Mouse (Mus musculus): ENCODE measurements around the gene Galnt18.

Gene Galnt18

GRCm38 (mm10) chr7:111616231-111616937 is 163.4 kb downstream of the Galnt18 start:
- DNase-seq, result peak; percentile 94

GRCm38 (mm10) chr7:111614471-111614870 is 165.3 kb downstream of the Galnt18 start:
- DNase-seq, result no peak

GRCm38 (mm10) chr7:111607476-111607875 is 172.3 kb downstream of the Galnt18 start:
- no peak for DNase-seq

- no peak for DNase-seq
These were observed 173.7 kb downstream of the Galnt18 start for GRCm38 (mm10) chr7:111606091-111606490.

GRCm38 (mm10) chr7:111605663-111606062 is 174.1 kb downstream of the Galnt18 start:
- no peak for DNase-seq

GRCm38 (mm10) chr7:111604578-111605208 is 175.1 kb downstream of the Galnt18 start:
- no peak for DNase-seq

- DNase-seq, result no peak
These were observed 176.6 kb downstream of the Galnt18 start for GRCm38 (mm10) chr7:111603186-111603585.

GRCm38 (mm10) chr7:111601339-111602067 is 178.3 kb downstream of the Galnt18 start:
- DNase-seq, result peak; percentile 95

GRCm38 (mm10) chr7:111600756-111601155 is 179.0 kb downstream of the Galnt18 start:
- no peak for DNase-seq

GRCm38 (mm10) chr7:111593680-111594079 is 186.1 kb downstream of the Galnt18 start:
- no peak for DNase-seq

GRCm38 (mm10) chr7:111589506-111590125 is 190.2 kb downstream of the Galnt18 start:
- DNase-seq, result no peak

- peak; percentile 99 for DNase-seq
These were observed 191.4 kb downstream of the Galnt18 start for GRCm38 (mm10) chr7:111588291-111588781.

- no peak for DNase-seq
These were observed 199.2 kb downstream of the Galnt18 start for GRCm38 (mm10) chr7:111580547-111580946.

GRCm38 (mm10) chr7:111575096-111575495 is 204.7 kb downstream of the Galnt18 start:
- DNase-seq, result no peak

GRCm38 (mm10) chr7:111572336-111572735 is 207.4 kb downstream of the Galnt18 start:
- DNase-seq, result no peak

GRCm38 (mm10) chr7:111566838-111567237 is 212.9 kb downstream of the Galnt18 start:
- DNase-seq, result no peak

GRCm38 (mm10) chr7:111563316-111564110 is 216.3 kb downstream of the Galnt18 start:
- peak; percentile 25 for DNase-seq

- DNase-seq, result no peak
These were observed 219.7 kb downstream of the Galnt18 start for GRCm38 (mm10) chr7:111560097-111560496.

GRCm38 (mm10) chr7:111559011-111559410 is 220.8 kb downstream of the Galnt18 start:
- peak; percentile 80 for DNase-seq

GRCm38 (mm10) chr7:111550987-111551386 is 228.8 kb downstream of the Galnt18 start:
- peak; percentile 58 for DNase-seq

- DNase-seq, result peak; percentile 52
These were observed 232.7 kb downstream of the Galnt18 start for GRCm38 (mm10) chr7:111547069-111547468.

GRCm38 (mm10) chr7:111545614-111546013 is 234.2 kb downstream of the Galnt18 start:
- DNase-seq, result peak; percentile 33

All from heart, adult 11 months (tissue).